Mouse (Mus musculus) monocyte, adult 2 months (primary cell): ENCODE results near the gene Eif5.
A peak's percentile ranks its signal among the peaks of the same experiment; 100 is the strongest.

Experiments used
- DNase-seq, 2 experiments: peaks; one replicate each; pipeline ENCODE4 v3.0.0; 2022; ENCODE audit warnings: low spot score in 2 of 2, low read depth in 1 of 2

The Eif5 gene

DNA sequence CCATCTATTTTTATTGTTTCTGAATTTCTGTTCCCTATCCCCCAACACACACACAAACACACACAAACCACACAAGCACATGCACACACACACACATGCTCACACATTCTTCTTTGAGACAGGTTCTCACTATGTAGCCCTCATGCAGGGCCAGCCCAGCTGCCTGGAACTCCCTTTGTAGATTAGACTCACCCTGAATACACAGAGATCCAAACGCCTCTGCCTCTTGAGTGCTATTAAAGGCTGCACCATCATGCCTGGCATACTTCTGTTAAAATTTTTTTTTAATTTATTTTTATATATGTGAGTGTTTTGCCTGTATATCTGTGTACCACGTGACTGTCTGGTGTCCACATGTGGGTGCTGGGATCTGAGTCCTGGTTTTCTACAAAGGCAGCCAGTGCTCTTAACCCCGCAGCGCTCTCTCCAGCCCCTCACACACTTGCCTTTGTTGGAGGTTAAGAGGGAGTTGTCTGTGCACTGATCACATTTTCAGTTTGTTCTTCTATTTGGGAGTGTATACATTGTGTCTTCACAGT, 24.5 kb downstream of the Eif5 start:
- DNase-seq, result no peak

DNA sequence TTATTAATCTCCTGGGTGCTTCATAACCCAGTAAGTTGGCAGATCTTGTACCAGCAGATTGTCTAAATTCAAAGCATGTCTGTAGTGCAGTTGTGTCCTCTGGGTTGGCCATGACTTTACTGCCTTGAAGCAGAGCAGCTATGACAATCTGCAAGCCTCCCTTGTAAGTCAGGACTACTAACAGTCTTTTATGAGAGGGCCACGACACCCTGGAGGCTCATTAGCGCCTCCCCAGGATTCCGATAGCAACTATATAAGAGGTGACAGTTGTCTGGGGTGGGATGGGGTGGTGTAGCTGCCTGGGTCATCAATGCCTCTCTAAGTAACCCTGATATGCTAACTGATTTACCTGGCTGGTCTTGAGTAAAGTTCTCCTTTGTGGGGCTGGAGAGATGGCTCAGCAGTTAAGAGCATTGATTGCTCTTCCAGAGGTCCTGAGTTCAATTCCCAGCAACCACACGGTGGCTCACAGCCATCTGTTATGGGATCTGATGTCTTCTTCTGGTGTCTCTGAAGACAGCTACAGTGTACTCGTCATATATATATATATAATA, 25.3 kb downstream of the Eif5 start:
- DNase-seq, result no peak

DNA sequence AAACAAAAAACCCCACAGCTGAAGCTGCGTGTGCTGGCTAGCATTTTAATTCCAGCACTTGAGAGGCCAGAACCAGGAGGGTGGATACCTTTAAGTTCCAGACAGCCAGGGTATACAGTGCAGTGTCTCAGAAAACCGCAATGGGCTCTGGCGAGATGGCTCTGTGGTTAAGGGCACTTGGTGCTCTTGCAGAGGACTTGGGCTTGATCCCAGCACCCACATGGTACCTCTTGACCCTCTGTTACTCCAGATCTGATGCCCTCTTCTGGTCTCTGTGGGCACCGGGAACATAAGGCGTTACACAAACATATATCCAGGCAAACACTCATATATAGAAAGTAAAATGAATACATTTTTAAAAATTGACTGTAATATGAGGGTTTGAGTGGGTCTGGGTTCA, 27.5 kb downstream of the Eif5 start:
- no peak for DNase-seq

DNA sequence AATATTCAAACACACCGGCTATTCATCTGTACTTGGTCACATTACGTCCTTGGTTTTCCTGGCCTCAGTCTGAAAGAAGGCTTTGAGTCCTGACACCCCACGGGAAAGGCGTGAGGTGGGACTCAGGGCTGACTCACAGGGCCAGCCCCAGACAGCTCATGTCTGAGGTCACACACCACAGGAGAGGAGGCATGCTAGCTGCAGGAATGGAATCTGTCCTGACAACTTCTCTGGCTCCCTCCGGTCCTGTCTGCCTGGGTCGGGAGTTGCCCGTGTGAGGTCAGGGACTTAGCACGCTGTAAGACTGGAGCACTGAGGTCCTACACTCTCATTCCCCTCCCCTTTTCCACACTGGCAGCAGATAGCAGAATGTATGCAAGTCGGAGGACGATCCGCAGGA, 31.0 kb downstream of the Eif5 start:
- no peak for DNase-seq

DNA sequence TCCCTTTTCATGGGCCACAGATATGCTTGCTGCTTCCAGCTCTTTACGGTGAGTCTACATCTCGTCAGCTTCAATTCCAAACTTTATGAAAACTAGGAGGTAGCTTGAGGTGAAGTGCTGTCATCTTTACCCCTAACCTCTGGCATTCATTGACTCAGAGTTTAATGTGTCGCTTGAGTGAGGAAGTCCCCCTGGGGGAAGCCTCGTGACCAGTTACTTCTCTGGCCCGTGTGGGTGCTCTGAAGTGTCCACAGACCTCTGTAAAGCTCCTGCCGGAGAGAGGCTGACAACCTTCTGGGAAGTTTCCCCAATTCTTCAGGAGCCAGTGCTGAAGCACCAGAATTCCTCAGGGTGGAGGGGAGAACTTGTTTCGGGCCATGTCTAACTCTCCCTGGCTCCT, 34.6 kb downstream of the Eif5 start:
- no peak for DNase-seq

DNA sequence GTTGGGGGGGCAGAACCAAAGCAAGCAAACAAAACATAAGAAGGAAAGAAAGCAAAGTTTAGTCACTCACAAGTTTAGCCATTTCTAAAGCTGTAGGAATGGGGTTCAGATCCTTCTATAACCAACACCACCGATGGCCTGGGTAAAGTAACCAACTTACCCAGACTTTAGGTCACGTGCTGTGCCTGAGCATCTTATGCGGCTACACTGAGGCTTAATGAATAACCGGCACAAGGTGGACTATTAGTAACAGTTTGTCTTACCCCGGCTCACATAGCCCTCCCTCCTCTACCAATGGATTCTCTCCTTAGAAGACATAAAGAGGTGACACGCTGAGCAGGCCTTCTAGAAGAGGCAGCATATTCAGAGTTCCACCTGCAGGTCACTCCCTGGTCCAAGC, 35.5 kb downstream of the Eif5 start:
- DNase-seq, result no peak

DNA sequence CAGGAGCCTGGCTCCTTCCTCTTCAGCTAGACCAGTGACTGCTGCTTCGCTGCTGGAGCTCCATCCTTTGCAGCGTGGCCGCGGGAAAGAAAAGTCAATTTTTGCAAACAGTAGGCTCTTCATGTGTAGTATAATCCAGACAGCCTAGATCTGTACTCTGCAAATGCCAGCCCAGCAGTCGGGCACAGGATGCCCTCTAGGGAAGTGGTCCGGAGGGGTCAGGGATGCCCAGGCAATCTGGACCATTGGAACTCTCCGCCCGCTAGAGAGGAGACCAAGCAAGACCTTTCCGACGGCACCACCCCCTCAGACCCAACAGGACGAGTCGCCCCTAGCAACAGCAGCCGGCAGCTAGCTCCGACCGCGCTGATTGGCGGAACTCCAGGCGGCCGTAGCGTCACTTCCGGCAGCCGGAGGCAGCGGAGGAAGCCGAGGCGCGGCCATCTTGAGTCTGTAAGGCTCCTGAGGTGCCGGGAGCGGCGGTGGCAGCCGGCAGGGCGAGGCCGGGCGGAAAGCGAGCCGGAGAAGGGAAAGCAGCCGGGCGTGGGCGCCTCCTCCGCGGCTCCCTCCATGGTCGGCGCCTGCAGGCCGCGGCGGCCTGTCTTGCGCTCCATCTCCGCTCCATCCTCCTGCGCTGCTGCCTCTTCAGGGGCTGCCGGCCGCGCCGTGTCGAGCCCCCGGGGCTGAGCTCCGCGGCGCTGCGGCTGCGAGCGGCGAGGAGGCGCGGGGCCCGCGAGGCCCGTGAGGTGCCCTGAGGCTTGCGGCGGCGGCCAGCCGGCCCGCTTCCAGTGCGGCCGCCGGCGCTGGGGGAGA, 36.5 kb downstream of the Eif5 start, which contains the start of gene Mark3:
Gene Mark3, plus strand, starts transcription at position 450 of the 813 bp plus-strand sequence.
- DNase-seq, result peak; percentile 88 to 93

DNA sequence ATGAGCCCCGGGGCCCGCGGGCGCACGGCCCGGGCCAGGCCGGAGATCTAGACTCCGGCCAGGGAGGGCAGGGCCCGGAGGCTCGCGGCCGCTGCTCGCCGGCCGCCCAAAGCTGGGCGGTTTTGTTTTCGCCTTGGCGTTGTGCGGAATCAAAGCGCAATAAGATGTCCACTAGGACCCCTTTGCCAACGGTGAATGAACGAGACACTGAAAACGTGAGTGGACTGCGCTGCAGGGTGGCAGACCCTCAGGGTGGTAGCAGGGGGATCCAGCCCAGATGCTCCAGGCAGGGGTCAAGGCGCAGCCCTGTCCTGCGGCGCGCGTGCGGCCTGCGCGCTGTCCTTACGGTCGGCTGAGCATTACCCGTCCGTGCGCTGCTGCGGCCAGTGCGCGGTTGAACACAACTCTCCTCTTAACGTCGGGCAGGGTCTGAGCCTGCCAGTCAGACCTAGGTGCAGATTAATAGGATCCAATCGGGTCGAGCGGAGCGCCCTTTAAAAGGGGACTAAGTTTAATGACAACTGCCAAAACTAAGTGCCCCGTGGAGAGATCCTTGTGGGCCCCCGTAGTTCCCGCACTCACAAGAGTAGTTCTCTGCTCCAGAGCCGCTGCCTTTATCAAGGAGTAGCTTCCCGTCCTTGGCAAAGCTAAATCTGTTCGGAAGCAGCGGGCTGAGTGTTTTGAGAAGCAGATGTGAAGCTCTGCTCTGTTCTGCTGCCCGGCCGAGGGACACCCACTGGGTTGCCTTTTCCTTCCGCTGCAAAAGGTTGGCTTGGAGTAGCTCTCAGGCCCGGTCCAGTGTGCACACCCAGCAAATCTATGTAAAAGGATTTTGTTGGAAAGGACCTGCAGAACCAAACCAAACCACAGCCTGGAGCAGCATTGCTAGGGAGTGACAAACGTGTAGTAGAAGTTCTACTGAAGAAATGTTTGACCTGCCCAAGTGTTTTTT, 37.3 kb downstream of the Eif5 start:
- DNase-seq, result no peak

DNA sequence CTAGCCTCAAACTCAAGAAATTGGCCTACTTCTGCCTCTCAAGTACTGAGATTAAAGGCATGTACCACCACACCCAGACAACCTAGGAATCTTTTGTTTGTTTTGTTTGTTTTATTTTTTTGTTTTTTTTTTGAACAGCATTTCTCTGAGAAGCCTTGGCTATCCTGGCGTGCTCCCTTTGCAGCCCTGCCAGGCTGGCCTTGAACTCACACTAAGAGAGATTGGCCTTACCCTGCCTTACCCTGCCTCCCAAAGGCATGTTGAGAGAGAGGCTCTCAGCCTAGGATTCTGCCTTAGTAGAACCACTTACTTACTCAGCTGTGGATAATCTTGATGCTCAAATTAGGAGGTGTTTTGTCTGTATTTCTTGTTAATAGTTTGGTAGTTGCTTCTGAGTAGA, 45.2 kb downstream of the Eif5 start:
- no peak for DNase-seq

DNA sequence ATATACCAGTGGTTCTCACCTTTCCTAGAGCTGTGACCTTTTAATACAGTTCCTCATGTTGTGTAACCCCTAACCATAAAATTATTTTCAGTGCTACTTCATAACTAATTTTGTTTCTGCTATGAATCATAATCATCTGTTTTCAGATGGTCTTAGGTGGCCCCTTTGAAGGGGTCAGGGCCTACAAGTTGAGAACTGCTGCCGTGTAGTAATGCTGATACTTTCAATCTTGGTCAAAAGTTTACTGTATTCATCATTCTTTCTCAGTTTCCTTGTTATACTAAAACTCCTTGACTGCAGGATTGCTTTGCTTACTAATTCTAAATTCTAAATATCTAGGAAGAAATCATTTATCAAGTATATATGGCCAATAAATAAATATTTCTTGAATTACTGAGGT, 46.6 kb downstream of the Eif5 start:
- no peak for DNase-seq

DNA sequence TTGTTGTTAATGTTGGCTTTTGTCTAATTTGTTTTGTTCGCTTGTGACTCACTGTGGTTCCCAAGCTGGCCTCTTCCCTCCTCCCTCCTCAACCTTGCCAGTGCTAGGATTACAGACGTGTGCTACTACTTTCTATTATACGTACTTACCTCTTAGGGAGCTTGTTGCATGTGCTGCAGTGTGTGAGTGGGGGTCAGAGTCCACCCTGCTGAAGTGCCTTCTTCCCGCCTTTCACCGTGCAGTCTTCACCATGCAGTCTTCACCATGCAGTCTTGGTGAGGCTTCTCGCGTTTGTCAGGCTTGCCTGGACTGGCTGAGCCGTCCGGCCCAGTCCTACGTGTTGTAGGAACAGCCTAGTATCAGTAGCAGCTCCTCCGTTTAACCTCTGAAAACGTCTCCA, 49.4 kb downstream of the Eif5 start:
- no peak for DNase-seq

DNA sequence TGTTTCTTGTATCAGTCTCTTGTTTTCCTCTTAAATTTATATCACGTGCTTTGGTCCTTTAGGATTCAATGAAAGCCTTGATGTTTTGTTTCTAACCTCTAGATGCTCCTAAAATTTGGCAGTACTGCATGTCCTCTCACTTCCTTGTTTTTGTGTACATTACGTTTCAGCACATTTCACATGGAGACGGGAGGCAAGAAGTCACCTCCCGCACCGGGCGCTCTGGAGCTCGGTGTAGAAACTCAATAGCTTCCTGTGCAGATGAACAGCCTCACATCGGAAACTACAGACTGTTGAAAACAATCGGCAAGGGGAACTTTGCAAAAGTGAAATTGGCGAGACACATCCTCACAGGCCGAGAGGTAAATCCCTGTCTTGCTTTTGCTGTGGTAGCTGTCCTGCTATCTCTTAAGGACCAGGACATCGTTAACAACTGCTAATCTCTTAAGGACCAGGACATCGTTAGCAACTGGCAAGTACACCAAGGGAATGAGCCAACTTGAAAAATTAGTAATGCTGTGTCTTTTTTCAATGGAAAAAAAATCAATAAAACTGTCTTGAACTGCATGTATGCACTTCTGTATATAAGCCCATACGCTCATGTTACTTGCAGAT, 54.7 kb downstream of the Eif5 start:
- DNase-seq, result peak in 1 of 2 experiments; percentile 9

DNA sequence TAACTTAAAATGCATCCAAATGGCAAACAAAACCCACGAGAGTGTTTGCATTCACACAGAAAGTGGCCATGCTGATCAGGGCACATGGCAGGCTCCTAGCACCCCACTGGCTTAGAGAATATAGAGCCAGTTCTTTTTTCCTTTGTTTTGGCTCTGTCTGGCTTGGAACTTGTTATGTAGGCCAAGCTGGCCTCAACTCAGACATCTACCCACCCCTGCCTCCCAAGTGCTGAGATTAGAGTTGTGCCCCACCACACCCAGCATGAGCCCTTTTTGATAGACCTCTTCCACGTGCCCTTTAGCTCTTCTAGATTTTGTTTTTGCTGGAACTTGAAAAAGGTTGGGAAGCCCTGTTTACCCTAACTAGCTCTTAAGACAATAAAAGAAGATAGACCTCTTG, 56.0 kb downstream of the Eif5 start:
- DNase-seq, result no peak
